Mouse (Mus musculus) small intestine, adult 2 months (tissue): ENCODE results near the gene Fnbp1. TPM values are rescaled to one million over a fixed set of nuclear protein-coding genes. Genes with fewer than 3 reads are reported as not detected.

Source experiments
- H3K27ac ChIP-seq: fragments of 200-500 bp; 2 replicates; pipeline ENCODE4 v1.5.1; 2012; ENCODE audit warnings: low read depth, low read length, control low read depth, inconsistent platforms; ENCODE audit not compliant: insufficient read depth
- H3K27me3 ChIP-seq: fragments of 200-500 bp; 2 replicates; pipeline ENCODE4 v1.6.1; 2012; ENCODE audit warnings: mild to moderate bottlenecking, moderate library complexity, low read length, inconsistent platforms; ENCODE audit not compliant: control insufficient read depth, insufficient read depth
- H3K36me3 ChIP-seq: fragments of 200-500 bp; 2 replicates; pipeline ENCODE4 v1.6.1; 2012; ENCODE audit warnings: mild to moderate bottlenecking, low read length, control low read depth, inconsistent platforms; ENCODE audit not compliant: control insufficient read depth, insufficient read depth
- H3K4me1 ChIP-seq: fragments of 200-500 bp; 2 replicates; pipeline ENCODE4 v1.6.1; 2012; ENCODE audit warnings: low read length, inconsistent platforms, mixed read lengths; ENCODE audit not compliant: control insufficient read depth, insufficient read depth, insufficient read length
- H3K4me3 ChIP-seq: fragments of 200-500 bp; 2 replicates; pipeline ENCODE4 v1.5.1; 2012; ENCODE audit warnings: low read depth, mild to moderate bottlenecking, control low read depth, inconsistent platforms, low read length, moderate library complexity
- CTCF ChIP-seq: fragments of 200-500 bp; IDR thresholded peaks from 2 replicates; pipeline ENCODE4 v1.5.1; 2012; ENCODE audit warnings: low read depth, mild to moderate bottlenecking, control low read depth, inconsistent platforms, low read length, moderate library complexity, mixed read lengths; ENCODE audit not compliant: insufficient replicate concordance, insufficient read length; ENCODE audit errors: extremely low read depth
- POLR2A ChIP-seq: fragments of 200-500 bp; IDR thresholded peaks from 2 replicates; pipeline ENCODE4 v1.6.1; 2012; ENCODE audit warnings: low read depth, mild to moderate bottlenecking, control low read depth, inconsistent platforms, low read length, moderate library complexity
- WGBS: fragments of 180-500 bp; shearing (Covaris S2); methylation state at CpG from one replicate; pipeline ENCODE4 v1.1.7; 2018; 5-methylcytosine and 5-hydroxymethylcytosine counted together
- polyA plus RNA-seq: library from polyadenylated mRNA; depleted of rRNA; stranded (reverse); fragments of >200 nt; gene quantifications from 2 replicates; pipeline ENCODE4 v1.2.3, GENCODE M21; 2012

Fnbp1 gene
- polyA plus RNA-seq, 1 experiment: 28.6 TPM

DNA sequence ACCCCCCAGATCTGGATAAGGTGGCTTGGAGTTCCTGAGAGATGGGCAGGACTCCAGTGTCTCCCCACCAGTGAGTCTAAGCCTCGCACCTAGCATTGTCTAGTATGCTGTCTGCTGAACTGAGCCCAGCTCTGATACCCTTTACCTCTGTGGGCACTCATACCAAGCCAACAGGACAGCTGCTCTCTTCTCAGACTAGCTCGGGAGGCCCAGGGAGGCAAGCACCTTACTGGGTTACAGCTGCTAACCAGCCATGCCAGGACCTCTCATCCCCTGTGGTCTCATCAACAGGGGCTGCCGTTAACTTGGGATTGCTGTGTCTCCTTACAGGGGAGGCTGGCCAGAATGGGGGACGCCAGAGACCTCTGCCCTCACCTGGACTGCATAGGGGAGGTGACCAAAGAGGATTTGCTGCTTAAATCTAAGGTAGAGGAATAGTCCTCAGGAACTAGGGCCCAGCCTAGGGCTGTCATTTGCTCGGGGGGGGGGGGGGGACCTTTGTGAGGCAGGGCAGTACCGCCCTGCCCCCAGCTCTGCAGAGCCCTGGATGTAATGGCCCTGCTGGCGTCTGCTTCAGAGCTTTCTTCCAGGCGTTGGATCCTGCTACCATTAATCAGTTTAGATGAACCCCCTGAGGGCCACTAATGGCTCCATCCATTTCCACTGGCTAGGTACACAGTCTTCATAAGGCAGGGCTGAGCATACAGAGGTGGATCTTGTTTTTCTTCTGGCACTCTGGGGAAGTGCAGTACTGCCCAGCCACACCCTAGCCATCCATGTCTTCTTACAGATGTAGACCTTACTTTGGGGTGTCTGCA lies 143.2 kb downstream of the Fnbp1 start:
- no peak for TF ChIP-seq CTCF
- no peak for TF ChIP-seq POLR2A
- WGBS: 83% methylated on average over 8 of the region's 8 CpGs
- no peaks in the 10 kb centered on the region for H3K27me3 ChIP-seq
- peaks cover 3% of the 10 kb centered on the region; the same call in 1 of the 2 replicates for H3K36me3 ChIP-seq
- H3K4me1 ChIP-seq: no peaks in the 10 kb centered on the region
- no peak overlapping the region for H3K4me3 ChIP-seq
- no peak overlapping the region for H3K27ac ChIP-seq

DNA sequence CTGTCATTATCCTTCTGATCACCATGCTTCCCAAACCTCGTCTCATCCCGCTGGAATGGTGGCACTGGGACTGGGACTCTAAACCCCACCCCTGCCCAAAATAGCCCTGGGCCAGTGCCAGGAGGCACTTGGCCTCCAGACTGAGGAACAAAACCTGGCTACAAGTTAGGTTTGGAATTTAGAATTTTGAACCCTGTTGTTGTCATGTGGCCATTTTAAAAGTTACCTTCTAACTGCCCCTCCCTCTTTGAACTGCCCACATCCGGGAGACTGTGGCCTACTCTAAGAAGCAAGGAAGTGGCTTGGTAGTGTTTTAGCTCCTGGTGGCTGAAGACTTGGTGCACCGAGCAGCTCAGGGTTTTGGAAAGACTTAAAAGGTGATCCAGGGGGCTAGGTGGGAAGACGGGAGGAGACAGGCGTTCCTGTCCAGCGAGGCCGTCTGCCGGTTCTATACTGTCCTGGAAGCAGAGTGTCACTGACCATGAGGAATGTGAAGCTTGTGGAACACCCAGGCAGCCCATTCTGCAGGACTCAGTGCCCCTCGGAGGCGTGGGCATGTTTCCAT lies 146.3 kb downstream of the Fnbp1 start:
- peak overlapping the region; percentile 32 for H3K4me3 ChIP-seq
- H3K27me3 ChIP-seq: no peaks in the 10 kb centered on the region
- no peak for TF ChIP-seq CTCF
- TF ChIP-seq POLR2A: no peak
- H3K27ac ChIP-seq: no peak overlapping the region
- WGBS: 76% methylated on average over 11 of the region's 11 CpGs
- H3K4me1 ChIP-seq: no peaks in the 10 kb centered on the region
- no peaks in the 10 kb centered on the region; the same call in 1 of the 2 replicates for H3K36me3 ChIP-seq

DNA sequence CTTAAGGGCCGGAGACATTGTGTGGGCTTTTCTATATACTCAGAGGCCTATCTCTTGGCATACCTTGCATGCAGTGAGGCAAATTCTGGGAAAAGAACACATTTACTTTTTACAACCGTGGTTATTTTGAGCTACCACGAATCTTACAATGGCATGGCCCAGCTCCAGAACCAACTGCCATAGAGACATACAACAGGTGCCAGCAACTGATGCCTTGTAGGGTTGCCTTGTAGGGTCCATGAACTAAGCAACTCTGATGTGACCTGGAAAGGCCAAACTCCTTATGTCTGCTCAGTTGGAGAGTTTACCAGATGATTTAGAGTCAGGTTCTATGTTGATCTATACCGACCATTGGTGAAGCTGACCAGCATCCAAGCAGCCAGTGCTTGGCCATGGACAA lies 147.0 kb downstream of the Fnbp1 start:
- no peak overlapping the region for H3K4me3 ChIP-seq
- no peak overlapping the region for H3K27ac ChIP-seq
- no peaks in the 10 kb centered on the region for H3K36me3 ChIP-seq
- no peaks in the 10 kb centered on the region for H3K27me3 ChIP-seq
- H3K4me1 ChIP-seq: no peaks in the 10 kb centered on the region
- TF ChIP-seq POLR2A (no peak), CTCF (no peak)
- 90% methylated on average over 4 of the region's 4 CpGs for WGBS

DNA sequence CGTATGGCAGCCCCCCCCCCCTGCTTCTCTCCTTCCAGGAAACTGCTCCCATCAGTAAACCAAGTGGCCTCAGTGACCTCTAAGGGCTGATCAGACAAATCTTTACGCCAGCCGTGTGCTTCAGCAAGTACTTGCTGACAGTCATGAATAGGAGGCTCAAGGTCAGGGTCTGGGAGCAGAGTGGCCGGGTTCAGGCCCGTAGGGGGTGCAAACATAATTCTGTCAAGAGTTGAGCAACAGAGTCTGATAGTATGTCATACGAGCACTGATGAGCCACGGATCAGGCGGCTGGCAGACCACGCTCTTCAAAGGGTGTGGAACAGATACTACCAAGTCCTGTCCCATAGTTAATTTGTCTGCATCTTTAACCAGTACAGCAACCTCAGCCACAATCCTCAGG lies 151.6 kb downstream of the Fnbp1 start:
- Histone ChIP-seq H3K27me3 (no peaks in the 10 kb centered on the region), H3K4me1 (peaks cover 3% of the 10 kb centered on the region; the same call in 1 of the 2 replicates)
- WGBS: 86% methylated on average over 9 of the region's 9 CpGs

DNA sequence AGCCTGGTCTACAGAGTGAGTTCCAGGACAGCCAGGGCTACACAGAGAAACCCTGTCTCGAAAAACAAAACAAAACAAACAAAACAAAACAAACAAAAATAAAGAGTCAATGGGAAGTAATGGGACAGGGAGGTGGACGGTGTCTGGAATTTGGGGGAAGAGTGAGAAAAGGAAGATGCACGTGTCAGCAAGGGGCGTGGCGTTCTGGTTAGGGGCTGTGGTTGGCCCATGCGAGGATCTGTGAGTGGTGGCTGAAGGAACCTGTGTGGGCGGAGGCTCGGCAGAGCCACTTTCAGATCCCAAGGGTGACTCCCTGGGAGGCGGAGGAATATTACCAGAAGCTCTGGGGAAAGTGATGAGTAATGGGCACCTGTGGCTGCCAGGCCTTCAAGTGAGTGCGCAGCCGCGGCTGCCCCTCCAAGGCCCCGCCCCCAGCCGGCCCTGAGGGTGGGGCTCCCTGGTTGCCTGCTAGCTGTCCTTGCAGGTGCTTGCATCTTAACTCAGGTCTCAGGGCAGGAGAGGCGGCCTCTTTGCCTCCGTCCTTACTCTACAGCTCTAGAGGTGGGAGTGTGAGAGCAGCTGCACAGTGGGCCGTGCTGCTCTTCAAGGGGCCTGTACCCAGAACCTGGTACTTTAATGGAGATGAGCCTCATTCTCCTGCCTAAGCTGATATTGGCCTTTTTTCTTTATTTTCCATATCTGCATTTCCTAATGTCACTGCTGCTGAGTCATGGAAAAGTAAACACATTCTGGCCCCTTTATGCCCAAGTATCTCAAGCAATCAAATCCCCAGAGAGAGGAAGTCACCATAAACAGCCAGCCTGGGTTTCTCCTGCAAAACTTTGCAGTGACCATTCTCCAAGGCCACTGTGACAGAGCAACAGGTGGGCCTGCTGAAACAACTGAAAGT lies 156.4 kb downstream of the Fnbp1 start:
- Histone ChIP-seq H3K27ac (no peak overlapping the region), H3K36me3 (no peaks in the 10 kb centered on the region), H3K4me3 (no peak overlapping the region; the same call in 1 of the 2 replicates), H3K27me3 (no peaks in the 10 kb centered on the region), H3K4me1 (peaks cover 8% of the 10 kb centered on the region)
- WGBS: 18% methylated on average over 17 of the region's 17 CpGs
- TF ChIP-seq POLR2A (no peak), CTCF (no peak)

More for the DNA sequence above, 151.6 kb downstream of the Fnbp1 start:
- Histone ChIP-seq H3K4me3 (no peak overlapping the region), H3K36me3 (no peaks in the 10 kb centered on the region), H3K27ac (no peak overlapping the region)
- TF ChIP-seq CTCF (no peak), POLR2A (no peak)

DNA sequence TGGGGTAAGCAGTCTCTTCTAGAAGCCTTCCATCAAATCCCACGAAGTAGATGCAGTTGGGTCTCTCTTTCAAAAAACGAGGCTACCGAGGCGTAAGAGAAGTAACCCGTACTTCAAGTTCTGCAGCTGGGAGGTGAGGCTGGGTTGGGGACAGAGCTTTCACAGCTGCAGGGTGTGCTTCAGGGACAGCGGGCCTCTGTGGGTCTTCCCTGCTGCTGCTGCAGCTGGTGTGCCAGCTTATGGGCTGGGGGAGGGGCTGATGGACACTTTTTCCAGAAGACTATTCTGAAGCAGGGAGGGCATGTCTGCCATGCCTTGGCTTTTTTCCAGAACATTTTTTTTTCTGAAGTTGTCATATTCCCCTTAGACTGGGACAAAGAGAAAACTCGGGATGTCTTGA lies 158.8 kb downstream of the Fnbp1 start:
- TF ChIP-seq POLR2A: no peak
- no peak for TF ChIP-seq CTCF
- Histone ChIP-seq H3K27ac (no peak overlapping the region), H3K27me3 (no peaks in the 10 kb centered on the region), H3K4me3 (no peak overlapping the region), H3K36me3 (peaks cover 15% of the 10 kb centered on the region), H3K4me1 (peaks cover 8% of the 10 kb centered on the region)
- 30% methylated on average over 7 of the region's 7 CpGs for WGBS
